ENCODE assay signal across 8 mouse cellular contexts in the genomic region with DNA sequence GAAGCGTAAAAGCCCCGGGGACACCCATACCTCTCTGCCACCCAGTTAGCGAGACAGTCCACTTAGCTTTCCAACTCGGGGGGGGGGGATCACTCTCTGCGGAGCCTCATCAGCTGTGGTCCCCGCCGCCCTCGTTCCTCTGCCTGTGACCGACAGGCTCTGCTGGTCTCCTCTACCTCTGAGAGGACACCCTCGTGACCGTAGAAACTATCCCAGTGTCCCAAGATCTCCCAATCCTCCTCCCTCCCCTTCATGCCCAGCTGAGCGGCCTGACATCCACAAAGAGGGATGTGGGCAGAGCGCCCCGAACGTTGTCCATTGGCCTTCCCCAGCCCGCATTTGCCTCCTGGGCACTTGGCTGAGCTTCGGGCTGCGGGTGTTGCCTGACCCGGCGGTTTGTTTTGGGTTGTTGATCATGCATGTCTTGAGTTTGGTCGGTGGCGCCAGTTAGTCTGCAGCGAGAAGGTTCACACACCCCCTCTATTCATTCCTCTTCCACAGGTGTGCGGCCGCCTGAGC. TPM values are rescaled to one million over a fixed set of nuclear protein-coding genes. Genes with fewer than 3 reads are reported as not detected.
A peak's percentile ranks its signal among the peaks of the same experiment; 100 is the strongest.
DNase-seq lines count a peak whose midpoint lies in the region; ATAC-seq lines count a peak whose summit lies in the region.

No protein-coding gene starts in this region.

- peaks cover 14% of the 10 kb centered on the region for H3K4me1 ChIP-seq in heart, embryonic 15.5 days (replicated peaks)

- 0 out of 2 replicates have a peak, but pooled peaks cover 3% of the 10 kb centered on the region for H3K27me3 ChIP-seq in heart, embryonic 15.5 days

- peak overlapping the region; percentile 75 for H3K4me3 ChIP-seq in heart, embryonic 15.5 days

- peak overlapping the region; percentile 77 for H3K9ac ChIP-seq in heart, embryonic 15.5 days

- under 1% methylated on average over 25 of the region's 25 CpGs for WGBS in heart, embryonic 15.5 days

- peak overlapping the region; percentile 97 for H3K4me2 ChIP-seq in heart, embryonic 15.5 days

- DNase-seq in ovary, postnatal 10 days (ENCODE audit: low spot score): peak; percentile 38
- DNase-seq in ovary, adult 18-20 months (ENCODE audit: low spot score): no peak
- DNase-seq in embryo, embryonic 11 days: peak; percentile 54
- DNase-seq in kidney, postnatal 10 days: peak; percentile 70
- DNase-seq in lung, postnatal 14 days: peak; percentile 11
- DNase-seq in right cerebral cortex, postnatal 25 days: peak; percentile 24
- no peak for DNase-seq in spleen, postnatal 36 days (ENCODE audit: low spot score in 2 of 2)

- no peak for ATAC-seq in heart, embryonic 15.5 days (replicated peaks; ENCODE audit: insufficient number of reproducible peaks, insufficient read depth, low FRiP score, low read depth)

- H3K9me3 ChIP-seq in heart, embryonic 15.5 days (replicated peaks): no peaks in the 10 kb centered on the region

- no peak overlapping the region for H3K27ac ChIP-seq in heart, embryonic 15.5 days

- no peaks in the 10 kb centered on the region for H3K36me3 ChIP-seq in heart, embryonic 15.5 days

RNA-seq across cellular contexts. Expression of gene Id4, which starts 1.5 kb away (rescaled TPM):
- 3.0 and 4.5 TPM in 2 replicates for polyA plus RNA-seq in heart, embryonic 15.5 days (2015; fragmentation: Nextera tagmentation; extraction: Ambion mirVana)

Comparison
In these comparisons a context has a peak if more than half of its experiments do, and no peak if none do; other contexts are left out.
1. DNase-seq: peak in ovary, postnatal 10 days (single experiment), embryo, embryonic 11 days (single experiment), kidney, postnatal 10 days (single experiment), lung, postnatal 14 days (single experiment) and right cerebral cortex, postnatal 25 days (single experiment); none in ovary, adult 18-20 months (single experiment) and spleen, postnatal 36 days (0 of 2).